Mouse (Mus musculus) cerebellum, adult 2 months (tissue): ENCODE results near the gene Mcf2l.

ENCODE experiments used
- CTCF ChIP-seq: fragments of 200-500 bp; IDR thresholded peaks from 2 replicates; pipeline ENCODE4 v1.5.1; 2011; ENCODE audit warnings: low read depth, mild to moderate bottlenecking, control low read depth, low read length, moderate library complexity, borderline replicate concordance; ENCODE audit not compliant: insufficient read depth
- POLR2A ChIP-seq: fragments of 200-500 bp; IDR thresholded peaks from 2 replicates; pipeline ENCODE4 v1.6.1; 2011; ENCODE audit warnings: low read length, control low read depth, borderline replicate concordance; ENCODE audit not compliant: insufficient read depth

GRCm38 (mm10) chr8:12883051-12884004 lies 9.7 kb downstream of the Mcf2l start:
- TF ChIP-seq CTCF, result no peak
- TF ChIP-seq POLR2A, result no peak
